Mouse (Mus musculus): ENCODE measurements around the gene Fam186b.

DNA sequence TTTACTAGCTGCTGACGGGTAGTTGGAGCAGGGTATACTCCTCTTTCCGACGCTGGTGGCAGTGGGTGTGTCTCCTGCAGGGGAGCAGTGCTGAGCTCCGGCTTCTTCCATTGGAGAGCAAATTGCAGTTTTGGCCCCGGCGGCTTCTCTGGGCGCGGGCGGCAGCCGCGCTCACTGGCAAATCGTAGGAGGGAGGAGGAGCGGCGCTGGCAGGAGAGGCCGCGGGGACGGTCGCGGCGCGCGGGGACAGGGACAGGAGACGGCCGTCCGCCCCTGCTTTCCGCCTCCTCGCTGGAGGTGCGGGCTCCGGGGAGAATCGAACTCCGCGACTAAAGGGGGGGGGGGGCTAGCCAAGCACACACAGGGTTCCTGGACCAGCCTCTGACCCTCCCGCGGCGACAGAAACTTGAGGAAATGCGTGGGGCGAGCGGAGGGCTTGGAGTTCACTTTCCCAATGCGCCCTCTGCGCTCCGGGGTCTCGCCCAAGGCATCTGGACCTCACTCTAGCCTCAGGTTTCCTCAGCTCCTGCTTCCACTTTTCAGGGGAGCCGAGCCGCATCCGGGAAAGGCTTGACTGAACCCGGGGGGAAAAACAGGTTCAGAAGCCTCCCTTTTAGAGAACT, 72.0 kb downstream of the Fam186b start:
- no peak for TF ChIP-seq CTCF (IDR thresholded peaks at IDR 0.05; ENCODE audit: low read depth, low read length)
- TF ChIP-seq POLR2A (IDR thresholded peaks at IDR 0.05; ENCODE audit: extremely low read depth, insufficient read depth, low read length) = no peak
